8 mouse cellular contexts compared by ENCODE assay signal in the genomic region with DNA sequence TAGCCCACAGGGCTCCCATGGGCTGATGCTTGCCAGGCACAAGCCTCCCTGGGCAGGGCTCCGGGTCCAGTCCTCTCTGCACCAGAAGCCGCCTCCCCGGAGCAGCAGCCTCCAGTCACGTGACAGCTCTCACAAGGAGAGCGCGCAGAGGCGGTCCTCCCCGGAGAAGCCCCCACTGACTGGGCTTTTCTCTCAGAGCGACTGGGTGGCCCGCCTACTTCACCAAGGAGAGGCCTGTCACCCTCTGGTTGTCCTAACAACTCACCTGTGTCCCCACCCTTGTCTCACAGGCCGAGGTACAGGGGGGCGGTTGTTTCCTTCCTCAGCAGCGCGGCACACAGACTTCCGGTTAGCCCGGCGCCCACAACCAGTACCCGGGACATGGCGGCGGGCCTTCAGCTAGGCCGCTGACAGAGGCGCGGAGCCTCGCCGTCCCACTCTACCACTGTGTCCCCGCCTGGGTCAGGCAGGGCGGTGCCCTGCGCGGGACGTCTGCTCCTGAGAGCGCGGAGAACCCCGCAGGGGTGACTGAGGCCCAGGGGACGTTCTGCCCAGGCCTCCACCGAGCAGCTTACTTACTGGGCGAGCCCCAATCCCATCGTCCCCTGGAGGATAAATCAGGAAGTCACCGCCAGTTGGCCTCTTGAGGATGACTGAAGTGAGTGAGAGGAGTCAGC. TPM values are rescaled to one million over a fixed set of nuclear protein-coding genes. Genes with fewer than 3 reads are reported as not detected.
A peak's percentile ranks its signal among the peaks of the same experiment; 100 is the strongest.
DNase-seq lines count a peak whose midpoint lies in the region; ATAC-seq lines count a peak whose summit lies in the region.
"Not testable (repeated sequence)": the region's sequence is repeated elsewhere in the genome, so short reads cannot be mapped to it uniquely, and the experiment has no call there.

No protein-coding gene starts in this region.

- intact Hi-C loops in left cerebral cortex, postnatal 10 days (cut with DNase I), result not testable (repeated sequence)

- 4% methylated on average over 10 of the region's 38 CpGs for WGBS in embryonic facial prominence, embryonic 11.5 days
- 4% methylated on average over 10 of the region's 38 CpGs for WGBS in intestine, embryonic 16.5 days

- peak; percentile 99 for ATAC-seq in embryonic facial prominence, embryonic 11.5 days (replicated peaks; ENCODE audit: insufficient number of reproducible peaks, low FRiP score, low TSS enrichment, low read depth)
- peak; percentile 91 for ATAC-seq in granulocyte monocyte progenitor cell, adult 5-6 weeks (replicated peaks; ENCODE audit: poor library complexity, severe bottlenecking)
- peak; percentile 99 for ATAC-seq in intestine, embryonic 16.5 days
- ATAC-seq in megakaryocyte, adult 5-6 weeks (ENCODE audit: poor library complexity, severe bottlenecking), result peak; percentile 95

- peak overlapping the region; percentile 22; the same call in 1 of the 2 replicates for H3K4me2 ChIP-seq in embryonic facial prominence, embryonic 11.5 days (ENCODE audit: low read depth, low read length)
- H3K4me2 ChIP-seq in intestine, embryonic 16.5 days (ENCODE audit: low read depth, low read length), result peak overlapping the region; percentile 56

- not testable (repeated sequence) for H3K9me3 ChIP-seq in embryonic facial prominence, embryonic 11.5 days (replicated peaks; ENCODE audit: control insufficient read depth, low read length); intestine, embryonic 16.5 days (ENCODE audit: control insufficient read depth, low read length)

- 0 out of 2 replicates have a peak overlapping the region, but pooled peaks have one; percentile 32 for H3K9ac ChIP-seq in embryonic facial prominence, embryonic 11.5 days (replicated peaks; ENCODE audit: low read length)
- H3K9ac ChIP-seq in intestine, embryonic 16.5 days (ENCODE audit: low read depth, low read length), result peak overlapping the region; percentile 57; the same call in 1 of the 2 replicates

- not testable (repeated sequence) for H3K27me3 ChIP-seq in embryonic facial prominence, embryonic 11.5 days (ENCODE audit: control insufficient read depth, insufficient read depth, low read length); intestine, embryonic 16.5 days (replicated peaks; ENCODE audit: control insufficient read depth, insufficient read depth, low read length)

- not testable (repeated sequence) for H3K4me1 ChIP-seq in embryonic facial prominence, embryonic 11.5 days (ENCODE audit: control insufficient read depth, insufficient read depth, low read length); intestine, embryonic 16.5 days (ENCODE audit: control insufficient read depth, insufficient read depth, low read length)

- peak overlapping the region; percentile 29 for H3K4me3 ChIP-seq in embryonic facial prominence, embryonic 11.5 days (ENCODE audit: low read depth, low read length)
- peak overlapping the region; percentile 46 for H3K4me3 ChIP-seq in intestine, embryonic 16.5 days (ENCODE audit: low read length)

- H3K27ac ChIP-seq in embryonic facial prominence, embryonic 11.5 days (replicated peaks; ENCODE audit: low read depth, low read length); intestine, embryonic 16.5 days (ENCODE audit: low read length): not testable (repeated sequence)

- H3K36me3 ChIP-seq in embryonic facial prominence, embryonic 11.5 days (replicated peaks; ENCODE audit: control insufficient read depth, insufficient read depth, low read depth, low read length); intestine, embryonic 16.5 days (ENCODE audit: control insufficient read depth, insufficient read depth, low read length): not testable (repeated sequence)

- peak; percentile 66 for DNase-seq in adrenal gland, postnatal 14 days
- DNase-seq in embryonic facial prominence, embryonic 11.5 days (ENCODE audit: low spot score), result peak; percentile 74
- peak; percentile 44 to 74 for DNase-seq in left cerebral cortex, postnatal 10 days (ENCODE audit: extremely low spot score in 1 of 2, low spot score in 2 of 2)
- peak; percentile 39 to 59 for DNase-seq in right cerebral cortex, adult 2 months (ENCODE audit: low spot score in 2 of 2)
- peak; percentile 25 for DNase-seq in urinary bladder, adult 2 months (ENCODE audit: low spot score)

RNA-seq across cellular contexts. Expression of a gene that starts 35.3 kb away (rescaled TPM):
- not detected in 2 replicates for total RNA-seq in adrenal gland, postnatal 14 days (2021)
- polyA plus RNA-seq in embryonic facial prominence, embryonic 11.5 days (2014; fragmentation: Nextera tagmentation; extraction: Ambion mirVana), result not detected in 2 replicates
- not detected in 2 replicates for total RNA-seq in granulocyte monocyte progenitor cell, adult 5-6 weeks (2014; fragmentation: Nextera tagmentation)
- total RNA-seq in granulocyte monocyte progenitor cell, adult 5-6 weeks (2017), result not detected in 2 replicates
- 0.06 TPM in 1 of 2 replicates, not detected in the other for polyA plus RNA-seq in intestine, embryonic 16.5 days (2015; fragmentation: Nextera tagmentation; extraction: Ambion mirVana)
- total RNA-seq in left cerebral cortex, postnatal 10 days (2021), result not detected
- total RNA-seq in megakaryocyte, adult 5-6 weeks (2015), result not detected in 2 replicates
- total RNA-seq in megakaryocyte, adult 5-6 weeks (2017), result not detected in 2 replicates
- polyA plus RNA-seq in urinary bladder, adult 2 months (2012; rRNA removed), result not detected in 2 replicates
